Mouse (Mus musculus) kidney, postnatal 0 days (tissue): ENCODE measurements around the gene Pop4. TPM values are rescaled to one million over a fixed set of nuclear protein-coding genes. Genes with fewer than 3 reads are reported as not detected.
A peak's percentile ranks its signal among the peaks of the same experiment; 100 is the strongest.
"Not testable (repeated sequence)": the region's sequence is repeated elsewhere in the genome, so short reads cannot be mapped to it uniquely, and the experiment has no call there.

Experiments used
- ATAC-seq: fragments of 200-750 bp; cut with Nextera tagmentation; replicated peaks from 2 replicates; pipeline ENCODE4 v1.8.0; 2017; ENCODE audit warnings: low read depth, moderate number of reproducible peaks, moderate TSS enrichment, moderate library complexity; ENCODE audit not compliant: low FRiP score
- DNase-seq: peaks from one replicate; pipeline ENCODE4 v3.0.0-alpha.2; 2016; ENCODE audit warnings: low spot score
- H3K27ac ChIP-seq: fragments of 300-500 bp; sonication (generic); 2 replicates; pipeline ENCODE4 v1.5.1; 2014; ENCODE audit warnings: mild to moderate bottlenecking
- H3K27me3 ChIP-seq: fragments of 300-500 bp; sonication (generic); 2 replicates; pipeline ENCODE4 v1.6.1; 2014; ENCODE audit warnings: low read length, mixed read lengths; ENCODE audit not compliant: insufficient read depth
- H3K36me3 ChIP-seq: fragments of 300-500 bp; sonication (generic); 2 replicates; pipeline ENCODE4 v1.6.1; 2014; ENCODE audit warnings: low read length, mixed read lengths; ENCODE audit not compliant: insufficient read depth
- H3K4me1 ChIP-seq: fragments of 300-500 bp; sonication (generic); replicated peaks from 2 replicates; pipeline ENCODE4 v1.6.1; 2014; ENCODE audit warnings: antibody characterized with exemption, low read length, mixed read lengths; ENCODE audit not compliant: insufficient read depth
- H3K4me2 ChIP-seq: fragments of 300-500 bp; sonication (generic); 2 replicates; pipeline ENCODE4 v1.6.1; 2014; ENCODE audit warnings: mild to moderate bottlenecking, low read length, moderate library complexity, mixed read lengths
- H3K4me3 ChIP-seq: fragments of 300-500 bp; sonication (generic); replicated peaks from 2 replicates; pipeline ENCODE4 v1.5.1; 2014; ENCODE audit warnings: low read depth, low read length
- H3K9ac ChIP-seq: fragments of 300-500 bp; sonication (generic); 2 replicates; pipeline ENCODE4 v1.6.1; 2014; ENCODE audit warnings: low read depth, low read length
- H3K9me3 ChIP-seq: fragments of 300-500 bp; sonication (generic); replicated peaks from 2 replicates; pipeline ENCODE4 v1.6.1; 2016; ENCODE audit warnings: low read length, inconsistent platforms, mixed read lengths
- CTCF ChIP-seq: IDR thresholded peaks from 2 replicates; pipeline ENCODE4 v1.5.1; 2016; ENCODE audit warnings: antibody characterized with exemption, low read depth, mild to moderate bottlenecking, moderate library complexity
- WGBS: fragments of 180-500 bp; shearing (Covaris S2); extraction: QIAGEN DNeasy Blood & Tissue Kit; methylation state at CpG from one replicate; pipeline ENCODE4 v1.1.7; 2014; 5-methylcytosine and 5-hydroxymethylcytosine counted together
- polyA plus RNA-seq: library from polyadenylated mRNA; unstranded; fragments of >200 nt; fragmentation: Nextera tagmentation; extraction: Ambion mirVana; gene quantifications from 2 replicates; pipeline ENCODE4 v1.2.1, GENCODE M21; 2015

Pop4 gene
- 46.3 and 48.7 TPM in 2 replicates for polyA plus RNA-seq

- H3K27me3 ChIP-seq, result no peaks in the 10 kb centered on the region
- H3K36me3 ChIP-seq, result peaks cover 5% of the 10 kb centered on the region; the same call in 1 of the 2 replicates
- peak; percentile 90 for DNase-seq
- peak within 1 kb of the TSS; percentile 81 for H3K4me2 ChIP-seq
- peak within 1 kb of the TSS; percentile 75 for H3K9ac ChIP-seq
- peak; percentile 94 for ATAC-seq
- no peaks in the 10 kb centered on the region for H3K9me3 ChIP-seq
- under 1% methylated on average over 38 of the region's 38 CpGs for WGBS
- peak within 1 kb of the TSS; percentile 55 for H3K27ac ChIP-seq
- peak within 1 kb of the TSS; percentile 79 for H3K4me3 ChIP-seq
- peaks cover 9% of the 10 kb centered on the region; the same call in 1 of the 2 replicates for H3K4me1 ChIP-seq
- TF ChIP-seq CTCF, result peak; percentile 18; the same call in 1 of the 2 replicates
These were observed at the start of gene Pop4 for GRCm38 (mm10) chr7:38270703-38271510. Pop4 (minus strand) TSS chr7:38271423.

GRCm38 (mm10) chr7:38320641-38321040, 49.4 kb upstream of the Pop4 start:
- DNase-seq (no peak), ATAC-seq (no peak)
- TF ChIP-seq CTCF, result no peak
- Histone ChIP-seq H3K4me2 (no peak overlapping the region), H3K36me3 (no peaks in the 10 kb centered on the region), H3K27me3 (no peaks in the 10 kb centered on the region), H3K4me1 (no peaks in the 10 kb centered on the region), H3K27ac (no peak overlapping the region), H3K4me3 (no peak overlapping the region), H3K9me3 (no peaks in the 10 kb centered on the region), H3K9ac (no peak overlapping the region)
- WGBS, result 91% methylated on average over 2 of the region's 2 CpGs

- ATAC-seq, H3K9me3 ChIP-seq, DNase-seq: not testable (repeated sequence)
These were observed 11.0 kb upstream of the Pop4 start for GRCm38 (mm10) chr7:38282192-38282591.

GRCm38 (mm10) chr7:38272551-38272950, 1.3 kb upstream of the Pop4 start:
- ATAC-seq (no peak), DNase-seq (no peak)
- Histone ChIP-seq H3K27me3 (no peaks in the 10 kb centered on the region), H3K27ac (no peak overlapping the region), H3K4me3 (no peak overlapping the region), H3K9me3 (no peaks in the 10 kb centered on the region), H3K4me1 (peaks cover 9% of the 10 kb centered on the region; the same call in 1 of the 2 replicates), H3K4me2 (no peak overlapping the region), H3K9ac (no peak overlapping the region), H3K36me3 (no peaks in the 10 kb centered on the region)
- TF ChIP-seq CTCF, result no peak

More at GRCm38 (mm10) chr7:38282192-38282591, 11.0 kb upstream of the Pop4 start:
- H3K9ac ChIP-seq, H3K36me3 ChIP-seq, H3K4me3 ChIP-seq, H3K27me3 ChIP-seq, H3K27ac ChIP-seq, H3K4me1 ChIP-seq, H3K4me2 ChIP-seq: not testable (repeated sequence)
- peak; percentile 50 for TF ChIP-seq CTCF
- 22% methylated on average over 4 of the region's 4 CpGs for WGBS

- H3K27me3 ChIP-seq, result no peaks in the 10 kb centered on the region
- peak overlapping the region; percentile 79 for H3K4me3 ChIP-seq
- peak overlapping the region; percentile 75 for H3K9ac ChIP-seq
- H3K4me1 ChIP-seq, result peaks cover 9% of the 10 kb centered on the region; the same call in 1 of the 2 replicates
- H3K9me3 ChIP-seq, result no peaks in the 10 kb centered on the region
- H3K36me3 ChIP-seq, result 0 out of 2 replicates have a peak, but pooled peaks cover 1% of the 10 kb centered on the region
- peak overlapping the region; percentile 81 for H3K4me2 ChIP-seq
- 12% methylated on average over 4 of the region's 4 CpGs for WGBS
- no peak for TF ChIP-seq CTCF
- 0 out of 2 replicates have a peak, but pooled peaks have one; percentile 23 for ATAC-seq
- peak; percentile 17 for DNase-seq
- H3K27ac ChIP-seq, result no peak overlapping the region
These were observed 636 bp upstream of the Pop4 start for GRCm38 (mm10) chr7:38271859-38272258.

- H3K27ac ChIP-seq, result peak overlapping the region; percentile 55; the same call in 1 of the 2 replicates
- no peak; the same call in 1 of the 2 replicates for ATAC-seq
- no peak for TF ChIP-seq CTCF
- H3K9me3 ChIP-seq, result no peaks in the 10 kb centered on the region
- peaks cover 9% of the 10 kb centered on the region; the same call in 1 of the 2 replicates for H3K4me1 ChIP-seq
- H3K9ac ChIP-seq, result peak overlapping the region; percentile 75
- peak overlapping the region; percentile 81 for H3K4me2 ChIP-seq
- H3K36me3 ChIP-seq, result 0 out of 2 replicates have a peak, but pooled peaks cover 2% of the 10 kb centered on the region
- DNase-seq, result no peak
- H3K27me3 ChIP-seq, result no peaks in the 10 kb centered on the region
- H3K4me3 ChIP-seq, result peak overlapping the region; percentile 79
- WGBS, result 2% methylated on average over 11 of the region's 11 CpGs
These were observed 238 bp upstream of the Pop4 start for GRCm38 (mm10) chr7:38271511-38271811.
